Mouse (Mus musculus): ENCODE results near the gene Cpa1. TPM values are rescaled to one million over a fixed set of nuclear protein-coding genes. Genes with fewer than 3 reads are reported as not detected.

The Cpa1 gene
- total RNA-seq, 2 experiments from 2014 or later: not detected

- no peak for DNase-seq
Observed at GRCm38 (mm10) chr6:30620994-30621393, 18.0 kb upstream of the Cpa1 start.

GRCm38 (mm10) chr6:30621986-30622389, 17.0 kb upstream of the Cpa1 start:
- DNase-seq: no peak

GRCm38 (mm10) chr6:30624763-30625162, 14.3 kb upstream of the Cpa1 start:
- no peak for DNase-seq

GRCm38 (mm10) chr6:30628152-30628551, 10.9 kb upstream of the Cpa1 start:
- no peak for DNase-seq

GRCm38 (mm10) chr6:30629989-30630388, 9.0 kb upstream of the Cpa1 start:
- DNase-seq: no peak

- DNase-seq: no peak
Observed at GRCm38 (mm10) chr6:30635361-30635862, 3.6 kb upstream of the Cpa1 start.

- DNase-seq: no peak
Observed at GRCm38 (mm10) chr6:30636186-30636842, 2.7 kb upstream of the Cpa1 start.

GRCm38 (mm10) chr6:30643694-30644460, 4.9 kb downstream of the Cpa1 start:
- no peak for DNase-seq

- no peak for DNase-seq
Observed at GRCm38 (mm10) chr6:30644462-30644861, 5.4 kb downstream of the Cpa1 start.

GRCm38 (mm10) chr6:30645379-30645778, 6.4 kb downstream of the Cpa1 start:
- no peak for DNase-seq

GRCm38 (mm10) chr6:30649651-30650296, 10.8 kb downstream of the Cpa1 start:
- no peak for DNase-seq

GRCm38 (mm10) chr6:30652425-30653188, 13.6 kb downstream of the Cpa1 start:
- DNase-seq: no peak

GRCm38 (mm10) chr6:30653518-30653917, 14.5 kb downstream of the Cpa1 start:
- no peak for DNase-seq

GRCm38 (mm10) chr6:30654402-30654859, 15.4 kb downstream of the Cpa1 start:
- DNase-seq: no peak

- DNase-seq: no peak
Observed at GRCm38 (mm10) chr6:30654932-30655331, 15.9 kb downstream of the Cpa1 start.

- no peak for DNase-seq
Observed at GRCm38 (mm10) chr6:30657279-30657678, 18.3 kb downstream of the Cpa1 start.

- DNase-seq: no peak
Observed at GRCm38 (mm10) chr6:30658619-30659018, 19.6 kb downstream of the Cpa1 start.

GRCm38 (mm10) chr6:30664776-30665175, 25.8 kb downstream of the Cpa1 start:
- no peak for DNase-seq

- no peak for DNase-seq
Observed at GRCm38 (mm10) chr6:30665296-30665695, 26.3 kb downstream of the Cpa1 start.

GRCm38 (mm10) chr6:30666043-30666442, 27.0 kb downstream of the Cpa1 start:
- DNase-seq: no peak

- DNase-seq: no peak
Observed at GRCm38 (mm10) chr6:30667585-30667984, 28.6 kb downstream of the Cpa1 start.

- DNase-seq: no peak
Observed at GRCm38 (mm10) chr6:30671696-30672095, 32.7 kb downstream of the Cpa1 start.

All from heart, adult 18-20 months (tissue).